Mouse (Mus musculus): ENCODE measurements at regions not wholly inside any gene's neighbourhood (a gene's known extent, or its start where the extent isn't known, plus 50 kb on each side); places are given as distances from the start of the nearest gene placed in this dataset.

- no peak overlapping the region for H3K4me2 ChIP-seq (ENCODE audit: low read length)
- H3K9me3 ChIP-seq (replicated peaks; ENCODE audit: low read length), result no peaks in the 10 kb centered on the region
- no peak overlapping the region for H3K27ac ChIP-seq
- no peak overlapping the region for H3K9ac ChIP-seq (ENCODE audit: low read depth, low read length)
- no peaks in the 10 kb centered on the region for H3K36me3 ChIP-seq (ENCODE audit: insufficient read depth, low read length)
- no peak overlapping the region for H3K4me3 ChIP-seq (replicated peaks; ENCODE audit: low read depth, low read length)
- no peaks in the 10 kb centered on the region for H3K4me1 ChIP-seq (replicated peaks; ENCODE audit: insufficient read depth, low read length)
- H3K27me3 ChIP-seq (ENCODE audit: insufficient read depth, low read length), result no peaks in the 10 kb centered on the region
- no peak for TF ChIP-seq CTCF (IDR thresholded peaks at IDR 0.05; ENCODE audit: low read depth)
- ATAC-seq (replicated peaks; ENCODE audit: low FRiP score, low read depth) (no peak), DNase-seq (ENCODE audit: low spot score) (peak; percentile 2)
- WGBS, result 52% methylated on average over 3 of the region's 3 CpGs
These were observed 375.1 kb upstream of the 4931408C20Rik start for GRCm38 (mm10) chr1:27062311-27062710.
